Mouse (Mus musculus): ENCODE measurements around the gene Mapk12.

The Mapk12 gene

DNA sequence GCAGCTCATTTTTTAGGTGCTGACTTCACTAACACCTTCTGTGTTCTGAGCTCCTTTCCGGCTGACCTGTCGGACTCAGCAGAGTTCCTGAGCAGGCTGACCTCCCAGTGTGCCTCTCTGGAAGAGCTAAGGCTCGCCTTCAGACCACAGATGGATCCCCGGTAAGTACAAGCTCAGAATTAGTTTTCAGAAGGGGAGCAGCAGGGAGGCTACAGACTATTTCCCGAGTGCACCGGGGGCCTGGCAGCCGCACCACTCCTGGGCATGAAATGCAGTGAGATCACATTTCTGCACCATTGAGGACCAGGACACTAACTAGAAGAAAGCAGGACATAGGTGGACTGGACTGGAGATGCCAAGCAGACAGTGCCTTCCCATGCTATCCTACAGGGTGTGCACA is 41.9 kb downstream of the Mapk12 start:
- CTCF ChIA-PET, result no interaction called here

DNA sequence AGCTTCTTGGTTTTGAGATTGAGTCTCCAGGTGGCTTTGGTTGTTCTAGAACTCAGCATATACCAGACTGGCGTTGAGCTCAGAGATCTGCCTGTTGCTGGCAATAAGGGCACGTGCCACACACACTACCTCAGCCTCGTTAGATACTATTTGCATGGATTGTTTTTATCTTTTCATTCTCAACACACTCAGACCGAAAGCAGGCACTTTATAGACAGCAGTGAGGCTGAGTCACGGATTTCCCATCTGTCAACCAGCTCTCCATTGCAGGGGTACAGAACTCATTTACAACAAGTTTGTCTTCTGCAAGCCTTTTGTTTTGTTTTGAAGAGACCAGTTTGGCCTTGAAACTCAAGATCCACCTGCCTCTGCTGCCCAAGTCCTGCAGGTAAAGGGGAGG is 43.1 kb downstream of the Mapk12 start:
- CTCF ChIA-PET, result interaction anchor here (0.5 kb wide), 1 partner anchor 107 kb away, joined by 5 read pairs; no protein-coding TSS in a partner anchor

DNA sequence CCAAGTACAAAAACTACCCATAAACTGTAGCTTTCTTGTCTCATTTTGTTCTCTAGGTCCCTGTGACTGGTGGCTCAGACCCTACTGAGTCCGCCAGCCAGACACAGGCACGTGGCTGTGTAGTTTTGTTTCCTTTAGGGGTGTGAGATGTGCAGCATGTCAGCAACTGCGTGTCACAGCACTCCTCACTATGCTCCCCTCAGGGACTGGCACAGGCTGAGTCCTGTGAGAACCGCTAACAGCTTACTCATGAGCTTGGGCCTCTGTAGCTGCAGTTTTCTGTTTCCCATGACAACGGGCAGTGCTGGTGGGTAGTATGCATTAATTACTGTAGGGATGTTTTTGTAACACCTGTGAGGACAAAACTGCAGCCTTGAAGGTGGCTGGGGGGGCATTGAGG is 48.3 kb downstream of the Mapk12 start:
- CTCF ChIA-PET, result interaction anchor here (0.6 kb wide), 1 partner anchor 308 kb away, joined by 15 read pairs; no protein-coding TSS in a partner anchor

DNA sequence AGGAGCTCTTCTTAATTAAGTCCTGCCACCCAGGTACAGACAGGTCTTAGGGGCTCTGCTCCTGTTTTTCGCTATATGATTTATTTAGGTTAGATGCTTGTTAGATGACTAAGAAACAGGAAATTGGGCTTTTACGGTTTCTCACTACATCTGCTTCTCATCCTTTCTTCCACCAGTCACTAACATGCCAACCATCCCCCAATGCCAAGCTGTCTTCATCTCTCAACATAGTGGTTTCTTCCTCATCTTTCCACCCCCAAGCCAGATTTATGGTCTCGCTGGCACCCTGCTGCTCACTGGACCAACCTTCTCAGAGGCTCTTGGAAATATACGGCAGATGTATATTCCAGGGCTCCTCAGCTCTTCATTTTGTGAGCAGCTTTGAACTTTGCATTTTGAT is 49.8 kb downstream of the Mapk12 start:
- CTCF ChIA-PET, result no interaction called here

DNA sequence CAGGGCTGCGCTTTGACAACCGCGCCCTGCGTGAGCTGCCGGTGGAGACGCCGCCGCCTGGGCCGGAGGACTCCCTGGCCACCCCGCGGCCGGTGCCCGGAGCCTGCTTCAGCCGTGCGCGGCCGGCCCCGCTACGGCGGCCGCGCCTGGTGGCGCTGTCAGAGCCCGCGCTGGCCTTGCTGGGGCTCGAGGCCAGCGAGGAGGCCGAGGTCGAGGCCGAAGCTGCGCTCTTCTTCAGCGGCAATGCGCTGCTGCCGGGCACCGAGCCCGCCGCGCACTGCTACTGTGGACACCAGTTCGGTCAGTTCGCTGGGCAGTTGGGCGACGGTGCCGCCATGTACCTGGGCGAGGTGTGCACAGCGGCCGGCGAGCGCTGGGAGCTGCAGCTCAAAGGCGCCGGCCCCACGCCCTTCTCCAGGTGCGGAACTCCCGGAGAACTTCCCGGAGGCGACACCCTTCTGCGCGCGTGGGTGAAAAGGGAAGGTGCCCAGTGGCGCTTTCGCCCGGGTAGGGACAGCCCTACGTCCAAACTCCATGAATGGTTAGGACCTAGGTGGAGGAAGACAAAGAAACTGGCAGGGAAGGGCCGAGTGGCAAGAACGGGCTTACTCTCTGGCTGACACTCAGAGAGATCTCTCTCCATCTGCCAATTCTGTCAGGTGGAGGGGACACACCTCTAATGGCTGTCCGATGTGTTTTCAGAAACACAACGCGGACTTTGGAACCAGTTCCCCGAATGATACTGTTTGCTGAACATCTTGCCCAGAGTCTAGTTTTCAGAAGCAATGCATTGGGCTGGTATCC is 51.1 kb downstream of the Mapk12 start:
- CTCF ChIA-PET, result no interaction called here

DNA sequence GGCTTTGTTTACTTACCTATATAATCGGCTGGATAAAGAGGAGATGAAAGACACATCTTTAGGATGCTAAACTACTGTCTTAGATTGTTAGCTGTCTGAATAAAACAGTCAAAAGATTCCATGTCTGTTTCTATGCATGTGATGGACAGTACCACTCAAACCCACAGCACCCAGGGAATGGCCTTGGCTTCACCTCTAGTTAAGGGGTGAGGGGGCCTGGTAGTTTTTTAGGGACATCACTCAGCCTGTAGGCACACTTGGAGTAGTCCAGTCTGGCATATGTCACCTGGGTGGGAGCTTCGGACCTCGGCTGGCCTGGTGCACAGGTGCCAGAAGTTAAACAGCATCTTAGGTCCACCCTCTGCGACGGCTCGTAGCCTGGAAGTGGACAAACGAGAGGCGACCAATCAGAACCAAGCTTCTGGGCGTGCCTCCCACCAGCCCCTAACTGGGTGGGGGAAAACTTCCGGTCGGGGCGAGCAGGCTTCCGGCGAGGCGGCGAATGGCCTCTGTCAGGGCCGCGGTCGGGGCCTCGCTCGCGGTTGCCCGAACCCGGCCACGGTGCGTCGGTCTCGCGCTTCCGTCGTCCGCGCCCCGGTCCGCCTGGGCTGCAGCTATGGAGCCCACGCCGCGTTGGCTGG is 51.8 kb downstream of the Mapk12 start, which contains the start of gene Selenoo:
Selenoo (plus strand) TSS at position 478 of the 641 bp plus-strand sequence.
- CTCF ChIA-PET, result no interaction called here

DNA sequence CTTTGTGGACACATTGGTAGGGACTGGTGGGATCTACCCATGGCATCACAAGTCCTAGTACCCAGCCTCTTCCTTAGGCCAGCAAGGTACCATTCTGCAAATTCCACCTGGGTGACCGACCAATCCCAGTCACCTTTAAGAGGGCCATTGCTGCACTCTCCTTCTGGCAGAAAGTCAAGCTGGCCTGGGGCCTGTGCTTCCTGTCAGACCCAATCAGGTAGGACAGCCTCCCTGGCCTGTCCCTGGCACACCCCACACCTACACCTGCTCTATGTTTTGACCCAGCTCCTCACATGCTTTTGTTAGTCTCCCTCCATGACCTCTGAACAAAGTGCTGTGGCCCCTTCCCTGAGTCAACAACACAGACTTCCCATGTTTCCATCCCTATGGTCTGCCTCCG is 55.7 kb downstream of the Mapk12 start:
- CTCF ChIA-PET, result no interaction called here

DNA sequence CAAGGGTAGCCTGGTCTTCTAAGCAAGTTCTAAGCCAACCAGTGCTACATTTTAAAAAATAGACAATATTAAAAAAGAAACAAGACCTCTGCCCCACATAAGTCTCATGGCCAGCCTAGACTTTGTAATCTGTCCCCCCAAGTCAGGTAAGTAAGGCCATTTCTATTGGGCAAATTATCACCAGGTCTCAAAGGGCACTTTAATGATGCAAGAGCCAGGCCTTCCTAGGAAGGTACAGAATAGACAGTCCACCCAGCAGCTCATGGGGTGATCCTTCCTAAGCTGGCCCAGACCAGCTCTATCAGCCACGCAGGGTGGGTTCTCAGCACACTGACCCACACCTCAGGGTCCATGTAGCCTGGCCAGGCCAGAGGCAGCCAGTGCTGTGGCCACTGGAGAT is 56.6 kb downstream of the Mapk12 start:
- CTCF ChIA-PET, result no interaction called here
